Mouse (Mus musculus) activated CD4-positive, CD25-positive, alpha-beta regulatory T cell, adult 4 months (primary cell): ENCODE results near the gene Nabp1. TPM values are rescaled to one million over a fixed set of nuclear protein-coding genes. Genes with fewer than 3 reads are reported as not detected.

Source experiments
- polyA plus RNA-seq, 2 experiments: library from polyadenylated mRNA; unstranded; fragments of 100-300 nt; shearing (Covaris generic); gene quantifications; one replicate each; pipeline ENCODE4 v1.2.1; 2017

Nabp1 gene
- polyA plus RNA-seq, 2 experiments from 2014 or later: 36.4 to 49.1 TPM

Other genes with a start within 250 kb of the Nabp1 start
- gene Cavin2, start 189.3 kb downstream of the Nabp1 start, polyA plus RNA-seq: not detected